Mouse (Mus musculus) right cerebral cortex, postnatal 36 days (tissue): ENCODE measurements around the gene Ttc39d.

Experiments used
- DNase-seq, 2 experiments: peaks; one replicate each; pipeline ENCODE4 v3.0.0; 2022; ENCODE audit warnings: low spot score in 2 of 2, mixed read lengths in 1 of 2

Ttc39d gene

GRCm38 (mm10) chr17:80267065-80267464 is 59.8 kb downstream of the Ttc39d start:
- no peak for DNase-seq
